Mouse (Mus musculus): ENCODE data around the gene Soga3.

Soga3 gene

DNA sequence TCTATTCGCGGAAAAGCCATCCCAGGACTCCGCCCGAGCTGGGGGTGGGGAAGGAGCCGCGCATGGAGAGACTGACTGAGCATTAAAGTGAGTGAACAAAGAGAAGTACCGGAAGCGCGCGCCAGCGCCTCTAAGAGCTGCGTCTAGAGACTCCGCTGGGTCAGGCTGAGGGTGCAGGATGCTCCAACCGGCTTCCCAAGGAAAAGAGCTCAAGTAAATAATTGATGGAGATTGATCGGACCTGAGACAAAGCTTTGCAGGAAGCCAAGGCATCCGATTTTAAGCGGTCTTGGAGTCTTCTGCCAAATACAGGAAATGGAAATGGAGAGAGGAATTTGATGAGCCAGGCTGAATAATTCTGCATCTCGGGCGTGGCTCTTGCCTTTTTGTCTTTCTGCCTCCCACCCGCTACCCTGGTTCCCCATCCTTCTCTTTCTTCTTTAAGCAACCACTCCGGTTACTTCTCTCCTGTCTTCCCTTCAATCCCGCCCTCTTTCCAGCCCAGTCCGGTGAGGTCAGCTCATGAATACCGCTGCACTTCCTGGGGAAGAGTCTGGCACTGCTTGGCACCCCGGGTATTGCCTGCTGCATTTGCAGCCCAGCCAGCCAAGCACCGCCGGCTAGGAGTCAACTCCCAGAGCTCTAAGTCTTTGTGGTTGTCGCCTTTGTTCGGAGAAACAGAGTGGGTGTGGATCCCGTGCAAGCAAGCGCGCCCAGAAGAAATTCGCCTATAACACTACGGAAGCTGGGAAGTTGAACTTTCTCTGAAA lies at the start of gene Soga3:
Gene Soga3, plus strand, starts transcription at position 274 of the 770 bp plus-strand sequence.
- Histone ChIP-seq H3K9me3 (ENCODE audit: low read length) (no peaks in the 10 kb centered on the region), H3K4me3 (replicated peaks; ENCODE audit: low read length) (peak within 1 kb of the TSS; percentile 80), H3K36me3 (ENCODE audit: insufficient read depth, low read length) (no peaks in the 10 kb centered on the region), H3K27me3 (ENCODE audit: insufficient read depth, low read length) (peaks cover 26% of the 10 kb centered on the region), H3K4me1 (replicated peaks; ENCODE audit: low read depth, low read length) (peaks cover 47% of the 10 kb centered on the region)
- TF ChIP-seq NANOG (IDR thresholded peaks at IDR 0.05; ENCODE audit: borderline replicate concordance, low read length) (peak; percentile 70; the same call in 1 of the 2 replicates), POU5F1 (IDR thresholded peaks at IDR 0.05; ENCODE audit: borderline replicate concordance, low read length) (no peak)

DNA sequence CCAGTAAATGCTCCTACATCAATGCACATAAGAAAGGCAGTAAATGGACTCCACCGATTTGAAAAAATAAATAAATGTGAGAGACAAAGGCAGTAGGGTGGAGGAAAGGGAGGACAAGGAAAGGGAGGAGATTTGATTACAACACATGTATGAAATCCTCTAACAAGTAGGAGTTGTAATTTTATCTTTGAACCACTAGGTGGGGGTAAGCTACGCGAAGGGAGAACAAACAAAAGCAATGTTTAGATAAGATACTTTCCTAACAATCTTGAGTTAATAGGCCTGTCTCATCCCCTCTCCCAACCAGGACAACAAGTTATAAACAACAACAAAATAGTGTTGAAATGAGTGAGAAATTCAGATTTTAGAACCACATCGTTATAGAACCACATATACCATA lies 36.7 kb upstream of the Soga3 start:
- H3K4me3 ChIP-seq (replicated peaks; ENCODE audit: low read length) = no peak overlapping the region
- H3K36me3 ChIP-seq (ENCODE audit: insufficient read depth, low read length) = no peaks in the 10 kb centered on the region
- H3K4me1 ChIP-seq (replicated peaks; ENCODE audit: low read depth, low read length) = no peaks in the 10 kb centered on the region
- TF ChIP-seq CTCF (conservative IDR thresholded peaks at IDR 0.05; ENCODE audit: low read length) = peak; percentile 77
- no peak for TF ChIP-seq POU5F1 (IDR thresholded peaks at IDR 0.05; ENCODE audit: borderline replicate concordance, low read length)
- H3K9me3 ChIP-seq (ENCODE audit: low read length) = no peaks in the 10 kb centered on the region
- no peaks in the 10 kb centered on the region for H3K27me3 ChIP-seq (ENCODE audit: insufficient read depth, low read length)

DNA sequence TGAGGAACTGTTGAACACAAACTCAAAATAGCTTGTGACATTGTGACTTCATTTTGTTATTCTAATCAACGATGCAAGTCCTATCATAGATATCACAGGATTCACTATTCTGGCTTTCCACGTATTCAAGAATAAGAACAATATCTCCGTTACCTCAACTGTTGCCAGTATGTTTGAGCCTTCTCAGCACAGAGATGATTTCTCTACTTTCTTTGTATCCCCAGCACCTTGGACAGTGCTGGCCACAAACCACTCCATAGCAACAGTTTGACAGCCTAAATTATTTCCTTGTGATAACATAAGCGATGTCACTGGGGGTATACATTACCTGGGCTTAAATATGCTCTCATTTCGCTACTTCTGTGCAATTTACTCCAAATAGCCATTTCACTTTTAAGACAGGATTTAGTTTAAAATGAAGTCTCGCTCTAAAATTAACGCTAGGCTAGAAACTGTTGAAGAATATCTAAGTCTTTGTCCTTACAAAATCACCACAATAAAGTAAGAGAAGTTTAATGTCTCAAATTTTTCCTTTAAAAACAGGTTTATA lies 1.0 kb upstream of the Soga3 start:
- H3K4me3 ChIP-seq (replicated peaks; ENCODE audit: low read length) = no peak overlapping the region
- H3K36me3 ChIP-seq (ENCODE audit: insufficient read depth, low read length) = no peaks in the 10 kb centered on the region
- TF ChIP-seq POU5F1 (IDR thresholded peaks at IDR 0.05; ENCODE audit: borderline replicate concordance, low read length) = no peak
- no peak for TF ChIP-seq CTCF (conservative IDR thresholded peaks at IDR 0.05; ENCODE audit: low read length)
- no peak for TF ChIP-seq NANOG (IDR thresholded peaks at IDR 0.05; ENCODE audit: borderline replicate concordance, low read length)
- peaks cover 36% of the 10 kb centered on the region for H3K4me1 ChIP-seq (replicated peaks; ENCODE audit: low read depth, low read length)
- peaks cover 17% of the 10 kb centered on the region; the same call in 1 of the 2 replicates for H3K27me3 ChIP-seq (ENCODE audit: insufficient read depth, low read length)
- no peaks in the 10 kb centered on the region for H3K9me3 ChIP-seq (ENCODE audit: low read length)

DNA sequence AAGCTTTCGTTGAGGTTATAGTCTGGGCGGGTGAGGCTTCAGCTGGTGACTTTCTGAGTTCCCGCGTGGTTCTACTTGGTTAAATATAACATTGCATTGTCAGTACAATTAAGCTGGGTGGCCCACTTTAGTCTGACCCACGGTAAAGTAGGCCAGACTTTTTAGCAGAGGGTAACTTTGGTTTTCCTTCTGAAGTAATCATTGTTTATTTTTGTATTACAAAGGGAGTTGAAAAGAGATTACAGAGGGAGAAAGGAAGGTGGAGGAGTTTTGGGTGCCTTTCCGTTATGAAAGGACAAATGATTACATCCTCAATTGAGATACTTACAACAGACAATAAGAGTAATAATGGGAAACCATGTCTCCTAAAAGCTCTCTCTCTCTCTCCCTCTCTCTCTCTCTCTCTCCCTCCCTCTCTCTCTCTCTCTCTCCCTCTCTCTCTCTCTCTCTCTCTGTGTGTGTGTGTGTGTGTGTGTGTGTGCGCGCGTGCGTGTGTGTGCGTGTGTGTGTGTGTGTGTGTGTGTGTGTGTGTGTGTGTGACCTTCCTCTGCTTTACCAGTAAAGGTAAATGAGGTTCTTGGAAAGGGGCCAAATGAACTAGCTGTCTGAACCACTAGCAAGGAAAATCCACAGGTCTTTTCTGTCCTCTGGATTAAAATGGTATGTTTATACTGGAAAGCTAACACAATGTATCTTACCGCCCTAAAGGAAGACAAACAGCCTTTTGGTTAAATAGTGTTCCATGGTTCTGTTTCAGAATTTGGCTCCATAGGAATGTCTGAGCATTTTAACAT lies 1.2 kb downstream of the Soga3 start:
- H3K36me3 ChIP-seq (ENCODE audit: insufficient read depth, low read length) = no peaks in the 10 kb centered on the region
- H3K9me3 ChIP-seq (ENCODE audit: low read length) = no peaks in the 10 kb centered on the region
- H3K27me3 ChIP-seq (ENCODE audit: insufficient read depth, low read length) = peaks cover 30% of the 10 kb centered on the region
- H3K4me1 ChIP-seq (replicated peaks; ENCODE audit: low read depth, low read length) = peaks cover 52% of the 10 kb centered on the region
- H3K4me3 ChIP-seq (replicated peaks; ENCODE audit: low read length) = peak overlapping the region; percentile 80
- no peak for TF ChIP-seq NANOG (IDR thresholded peaks at IDR 0.05; ENCODE audit: borderline replicate concordance, low read length)
- TF ChIP-seq POU5F1 (IDR thresholded peaks at IDR 0.05; ENCODE audit: borderline replicate concordance, low read length) = no peak
- no peak for TF ChIP-seq CTCF (conservative IDR thresholded peaks at IDR 0.05; ENCODE audit: low read length)

DNA sequence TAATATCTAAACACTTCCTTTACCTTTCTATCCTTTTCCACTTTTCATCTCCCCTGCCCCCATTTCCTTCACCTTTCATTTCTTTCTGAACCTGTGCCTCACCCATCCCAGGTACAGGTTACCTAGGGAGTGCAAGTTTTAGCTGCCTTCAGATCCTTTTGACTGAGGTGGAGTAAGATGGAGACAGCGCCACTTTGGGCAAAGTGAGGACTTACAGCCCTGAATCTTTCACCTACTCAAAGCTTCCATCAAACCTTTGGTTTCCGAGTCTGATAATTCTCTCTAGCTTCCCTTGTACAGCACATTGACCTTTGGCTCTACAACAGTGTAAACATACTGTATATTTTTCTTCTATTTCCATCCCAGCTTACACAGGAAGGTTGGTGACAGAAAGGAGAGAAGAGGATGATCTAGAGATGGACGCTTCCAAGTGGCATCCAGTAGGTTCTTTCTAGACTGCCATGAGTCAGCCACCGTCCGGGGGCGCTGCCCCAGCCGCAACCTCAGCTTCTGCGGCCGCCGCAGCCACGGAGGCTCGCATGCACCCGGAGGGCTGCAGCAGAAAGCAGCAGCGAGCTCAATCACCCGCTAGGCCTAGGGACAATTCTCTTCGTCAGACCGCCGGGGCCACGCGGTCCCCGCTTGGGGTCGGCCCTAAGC lies 2.7 kb downstream of the Soga3 start:
- Histone ChIP-seq H3K9me3 (ENCODE audit: low read length) (no peaks in the 10 kb centered on the region), H3K4me3 (replicated peaks; ENCODE audit: low read length) (peak overlapping the region; percentile 87), H3K27me3 (ENCODE audit: insufficient read depth, low read length) (peaks cover 30% of the 10 kb centered on the region), H3K36me3 (ENCODE audit: insufficient read depth, low read length) (no peaks in the 10 kb centered on the region), H3K4me1 (replicated peaks; ENCODE audit: low read depth, low read length) (peaks cover 52% of the 10 kb centered on the region)
- TF ChIP-seq CTCF (conservative IDR thresholded peaks at IDR 0.05; ENCODE audit: low read length) = peak; percentile 24
- no peak for TF ChIP-seq NANOG (IDR thresholded peaks at IDR 0.05; ENCODE audit: borderline replicate concordance, low read length)

DNA sequence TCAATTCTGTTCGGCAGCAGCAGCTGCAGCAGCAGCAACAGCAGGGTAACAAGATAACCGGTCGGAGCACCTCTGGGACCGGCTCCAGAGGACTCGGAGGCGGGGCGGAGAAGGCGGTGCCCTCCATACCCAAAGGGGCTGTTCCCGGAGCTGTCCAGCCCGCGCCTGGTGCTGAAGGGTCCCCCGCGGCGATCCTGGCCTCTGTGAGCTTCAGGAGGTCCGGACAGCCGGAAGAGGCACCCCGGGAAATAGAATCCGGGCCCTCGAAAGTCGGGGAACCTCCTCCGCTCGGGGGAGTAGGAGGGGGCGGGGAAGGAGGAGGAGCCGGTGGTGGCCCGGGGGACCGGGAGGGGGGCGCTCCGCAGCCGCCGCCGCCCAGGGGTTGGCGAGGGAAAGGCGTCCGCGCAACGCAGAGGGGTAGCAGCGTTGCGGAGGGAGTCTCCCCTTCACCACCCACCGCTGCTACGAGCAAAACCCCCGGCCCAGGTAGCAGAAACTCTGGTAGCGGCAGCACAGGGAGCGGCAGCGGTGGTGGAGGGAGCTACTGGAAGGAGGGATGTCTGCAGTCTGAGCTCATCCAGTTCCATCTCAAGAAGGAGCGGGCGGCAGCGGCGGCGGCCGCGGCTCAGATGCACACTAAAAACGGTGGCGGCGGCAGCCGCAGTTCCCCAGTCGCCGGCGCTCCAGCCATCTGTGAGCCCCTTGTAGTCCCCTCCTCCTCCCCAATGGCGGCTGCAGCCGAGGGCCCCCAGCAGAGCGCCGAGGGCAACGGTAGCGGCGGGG lies 3.4 kb downstream of the Soga3 start:
- no peak for TF ChIP-seq POU5F1 (IDR thresholded peaks at IDR 0.05; ENCODE audit: borderline replicate concordance, low read length)
- TF ChIP-seq NANOG (IDR thresholded peaks at IDR 0.05; ENCODE audit: borderline replicate concordance, low read length) = no peak
- TF ChIP-seq CTCF (conservative IDR thresholded peaks at IDR 0.05; ENCODE audit: low read length) = no peak
- H3K27me3 ChIP-seq (ENCODE audit: insufficient read depth, low read length) = peaks cover 30% of the 10 kb centered on the region
- H3K4me3 ChIP-seq (replicated peaks; ENCODE audit: low read length) = peak overlapping the region; percentile 87
- H3K4me1 ChIP-seq (replicated peaks; ENCODE audit: low read depth, low read length) = peaks cover 52% of the 10 kb centered on the region
- H3K36me3 ChIP-seq (ENCODE audit: insufficient read depth, low read length) = no peaks in the 10 kb centered on the region
- H3K9me3 ChIP-seq (ENCODE audit: low read length) = no peaks in the 10 kb centered on the region

DNA sequence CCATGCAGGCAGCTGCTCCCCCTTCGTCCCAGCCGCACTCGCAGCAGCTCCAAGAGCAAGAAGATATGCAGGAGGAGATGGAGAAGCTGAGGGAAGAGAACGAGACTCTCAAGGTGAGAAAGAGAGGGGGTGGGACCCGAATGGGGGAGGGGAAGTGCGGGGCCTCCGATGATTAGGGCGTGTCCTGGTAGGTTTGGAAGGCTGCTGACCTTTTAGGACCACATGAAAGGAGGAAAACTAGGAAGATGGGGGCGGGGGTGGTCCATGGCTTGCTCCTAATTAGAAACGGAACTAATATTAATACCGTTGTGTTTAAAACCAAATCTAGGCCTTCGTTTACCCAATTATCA lies 4.0 kb downstream of the Soga3 start:
- no peak for TF ChIP-seq CTCF (conservative IDR thresholded peaks at IDR 0.05; ENCODE audit: low read length)
- TF ChIP-seq NANOG (IDR thresholded peaks at IDR 0.05; ENCODE audit: borderline replicate concordance, low read length) = no peak
- no peak for TF ChIP-seq POU5F1 (IDR thresholded peaks at IDR 0.05; ENCODE audit: borderline replicate concordance, low read length)
- peaks cover 48% of the 10 kb centered on the region for H3K4me1 ChIP-seq (replicated peaks; ENCODE audit: low read depth, low read length)
- no peaks in the 10 kb centered on the region for H3K9me3 ChIP-seq (ENCODE audit: low read length)
- peaks cover 28% of the 10 kb centered on the region for H3K27me3 ChIP-seq (ENCODE audit: insufficient read depth, low read length)
- peak overlapping the region; percentile 87 for H3K4me3 ChIP-seq (replicated peaks; ENCODE audit: low read length)
- no peaks in the 10 kb centered on the region for H3K36me3 ChIP-seq (ENCODE audit: insufficient read depth, low read length)
